Mouse (Mus musculus): ENCODE measurements around the gene Acadsb.

The Acadsb gene

GRCm38 (mm10) chr7:131467312-131467711 lies 56.9 kb downstream of the Acadsb start:
- DNase-seq: no peak

GRCm38 (mm10) chr7:131469506-131469905 lies 59.1 kb downstream of the Acadsb start:
- no peak for DNase-seq

- no peak for DNase-seq
These were observed 61.1 kb downstream of the Acadsb start for GRCm38 (mm10) chr7:131471551-131471950.

DNA sequence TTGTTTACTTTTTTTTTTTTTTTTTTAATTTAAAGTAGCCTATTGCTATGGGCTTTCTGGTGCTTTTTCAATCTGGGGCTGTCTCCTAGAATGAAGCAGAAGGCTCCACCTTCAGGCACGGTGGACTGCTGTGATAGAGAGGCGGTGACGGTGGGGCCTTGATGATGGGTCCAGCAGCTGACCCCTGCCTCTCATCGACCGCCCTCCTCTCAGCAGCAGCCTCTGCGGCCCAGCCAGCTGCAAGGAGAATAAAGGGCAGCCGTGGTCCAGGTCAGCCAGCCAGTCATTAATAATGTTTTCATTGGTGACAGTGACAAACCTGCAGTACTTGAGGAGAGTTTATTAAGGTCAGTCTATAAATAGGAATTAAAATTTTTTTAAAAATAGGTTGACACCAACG lies 66.7 kb downstream of the Acadsb start:
- no peak for DNase-seq

- DNase-seq: no peak
These were observed 68.0 kb downstream of the Acadsb start for GRCm38 (mm10) chr7:131478403-131478802.
